Mouse (Mus musculus) small intestine, adult 2 months (tissue): ENCODE results near the gene Ifitm1.

Experiments used
- CTCF ChIP-seq: fragments of 200-500 bp; IDR thresholded peaks from 2 replicates; pipeline ENCODE4 v1.5.1; 2012; ENCODE audit warnings: low read depth, mild to moderate bottlenecking, control low read depth, inconsistent platforms, low read length, moderate library complexity, mixed read lengths; ENCODE audit not compliant: insufficient replicate concordance, insufficient read length; ENCODE audit errors: extremely low read depth
- POLR2A ChIP-seq: fragments of 200-500 bp; IDR thresholded peaks from 2 replicates; pipeline ENCODE4 v1.6.1; 2012; ENCODE audit warnings: low read depth, mild to moderate bottlenecking, control low read depth, inconsistent platforms, low read length, moderate library complexity

GRCm38 (mm10) chr7:140946980-140947379 is 20.0 kb upstream of the Ifitm1 start:
- no peak for TF ChIP-seq POLR2A
- no peak for TF ChIP-seq CTCF
